Mouse (Mus musculus): ENCODE measurements around the gene 1810010H24Rik. TPM values are rescaled to one million over a fixed set of nuclear protein-coding genes. Genes with fewer than 3 reads are reported as not detected.

Gene 1810010H24Rik
- polyA plus RNA-seq, 1 experiment: not detected

- TF ChIP-seq POLR2A (IDR thresholded peaks at IDR 0.05; ENCODE audit: borderline replicate concordance, control insufficient read depth, low read depth, low read length) (no peak), CTCF (IDR thresholded peaks at IDR 0.05; ENCODE audit: control insufficient read depth, insufficient read depth, low read length) (no peak)
- Histone ChIP-seq H3K27ac (ENCODE audit: control insufficient read depth, insufficient read depth, low read depth, low read length, poor library complexity) (no peak overlapping the region), H3K4me3 (replicated peaks; ENCODE audit: control insufficient read depth, low read depth, low read length) (peak overlapping the region; percentile 86), H3K4me1 (ENCODE audit: control insufficient read depth, insufficient read depth, low read length) (peaks cover 2% of the 10 kb centered on the region; the same call in 1 of the 2 replicates)
- WGBS: 32% methylated on average over 5 of the region's 5 CpGs
Measured at GRCm38 (mm10) chr11:106997976-106998375, 27.5 kb upstream of the 1810010H24Rik start.

GRCm38 (mm10) chr11:106998651-106999150 is 26.8 kb upstream of the 1810010H24Rik start:
- no peak for TF ChIP-seq POLR2A (IDR thresholded peaks at IDR 0.05; ENCODE audit: borderline replicate concordance, control insufficient read depth, low read depth, low read length)
- no peak for TF ChIP-seq CTCF (IDR thresholded peaks at IDR 0.05; ENCODE audit: control insufficient read depth, insufficient read depth, low read length)
- H3K27ac ChIP-seq (ENCODE audit: control insufficient read depth, insufficient read depth, low read depth, low read length, poor library complexity): peak overlapping the region; percentile 84
- peak overlapping the region; percentile 86 for H3K4me3 ChIP-seq (replicated peaks; ENCODE audit: control insufficient read depth, low read depth, low read length)
- WGBS: 1% methylated on average over 26 of the region's 26 CpGs
- H3K4me1 ChIP-seq (ENCODE audit: control insufficient read depth, insufficient read depth, low read length): peaks cover 2% of the 10 kb centered on the region; the same call in 1 of the 2 replicates

GRCm38 (mm10) chr11:106999151-106999948 is 26.1 kb upstream of the 1810010H24Rik start, which contains the start of gene Kpna2:
Gene Kpna2, minus strand, starts transcription at chr11:106999541.
- Histone ChIP-seq H3K4me1 (ENCODE audit: control insufficient read depth, insufficient read depth, low read length) (peaks cover 2% of the 10 kb centered on the region; the same call in 1 of the 2 replicates), H3K4me3 (replicated peaks; ENCODE audit: control insufficient read depth, low read depth, low read length) (peak within 1 kb of the TSS; percentile 86), H3K27ac (ENCODE audit: control insufficient read depth, insufficient read depth, low read depth, low read length, poor library complexity) (peak within 1 kb of the TSS; percentile 84)
- WGBS: under 1% methylated on average over 60 of the region's 62 CpGs
- TF ChIP-seq CTCF (IDR thresholded peaks at IDR 0.05; ENCODE audit: control insufficient read depth, insufficient read depth, low read length): no peak
- TF ChIP-seq POLR2A (IDR thresholded peaks at IDR 0.05; ENCODE audit: borderline replicate concordance, control insufficient read depth, low read depth, low read length): peak; percentile 73

- Histone ChIP-seq H3K4me1 (ENCODE audit: control insufficient read depth, insufficient read depth, low read length) (no peaks in the 10 kb centered on the region; the same call in 1 of the 2 replicates), H3K4me3 (replicated peaks; ENCODE audit: control insufficient read depth, low read depth, low read length) (peak overlapping the region; percentile 54), H3K27ac (ENCODE audit: control insufficient read depth, insufficient read depth, low read depth, low read length, poor library complexity) (no peak overlapping the region)
- TF ChIP-seq POLR2A (IDR thresholded peaks at IDR 0.05; ENCODE audit: borderline replicate concordance, control insufficient read depth, low read depth, low read length): no peak
- TF ChIP-seq CTCF (IDR thresholded peaks at IDR 0.05; ENCODE audit: control insufficient read depth, insufficient read depth, low read length): no peak
- WGBS: 88% methylated on average over 9 of the region's 9 CpGs
Measured at GRCm38 (mm10) chr11:106999949-107000513, 25.4 kb upstream of the 1810010H24Rik start.

- H3K4me1 ChIP-seq (ENCODE audit: control insufficient read depth, insufficient read depth, low read length): no peaks in the 10 kb centered on the region; the same call in 1 of the 2 replicates
- H3K4me3 ChIP-seq (replicated peaks; ENCODE audit: control insufficient read depth, low read depth, low read length): no peak overlapping the region
- 78% methylated on average over 8 of the region's 8 CpGs for WGBS
- no peak overlapping the region for H3K27ac ChIP-seq (ENCODE audit: control insufficient read depth, insufficient read depth, low read depth, low read length, poor library complexity)
- no peak for TF ChIP-seq POLR2A (IDR thresholded peaks at IDR 0.05; ENCODE audit: borderline replicate concordance, control insufficient read depth, low read depth, low read length)
- TF ChIP-seq CTCF (IDR thresholded peaks at IDR 0.05; ENCODE audit: control insufficient read depth, insufficient read depth, low read length): no peak
Measured at GRCm38 (mm10) chr11:107001760-107002675, 23.5 kb upstream of the 1810010H24Rik start.

- TF ChIP-seq POLR2A (IDR thresholded peaks at IDR 0.05; ENCODE audit: borderline replicate concordance, control insufficient read depth, low read depth, low read length) (no peak), CTCF (IDR thresholded peaks at IDR 0.05; ENCODE audit: control insufficient read depth, insufficient read depth, low read length) (no peak)
- Histone ChIP-seq H3K4me1 (ENCODE audit: control insufficient read depth, insufficient read depth, low read length) (no peaks in the 10 kb centered on the region), H3K4me3 (replicated peaks; ENCODE audit: control insufficient read depth, low read depth, low read length) (no peak overlapping the region), H3K27ac (ENCODE audit: control insufficient read depth, insufficient read depth, low read depth, low read length, poor library complexity) (no peak overlapping the region)
- WGBS: 79% methylated on average over 1 of the region's 1 CpGs
Measured at GRCm38 (mm10) chr11:107005538-107005937, 19.9 kb upstream of the 1810010H24Rik start.

- H3K4me1 ChIP-seq (ENCODE audit: control insufficient read depth, insufficient read depth, low read length): peaks cover 2% of the 10 kb centered on the region; the same call in 1 of the 2 replicates
- WGBS: 90% methylated on average over 3 of the region's 3 CpGs
- H3K27ac ChIP-seq (ENCODE audit: control insufficient read depth, insufficient read depth, low read depth, low read length, poor library complexity): no peak overlapping the region
- TF ChIP-seq CTCF (IDR thresholded peaks at IDR 0.05; ENCODE audit: control insufficient read depth, insufficient read depth, low read length) (no peak), POLR2A (IDR thresholded peaks at IDR 0.05; ENCODE audit: borderline replicate concordance, control insufficient read depth, low read depth, low read length) (no peak)
- no peak overlapping the region for H3K4me3 ChIP-seq (replicated peaks; ENCODE audit: control insufficient read depth, low read depth, low read length)
Measured at GRCm38 (mm10) chr11:107010447-107010846, 15.0 kb upstream of the 1810010H24Rik start.

Data from bone marrow, adult 2 months (tissue).